Mouse (Mus musculus) embryonic facial prominence, embryonic 14.5 days (tissue): ENCODE results near the gene Ccdc149. TPM values are rescaled to one million over a fixed set of nuclear protein-coding genes. Genes with fewer than 3 reads are reported as not detected.

Experiments used
- ATAC-seq: fragments of 200-750 bp; cut with Nextera tagmentation; 2 replicates; pipeline ENCODE4 v1.8.0; 2017; ENCODE audit warnings: low read depth, moderate number of reproducible peaks, moderate TSS enrichment
- DNase-seq: peaks from one replicate; pipeline ENCODE4 v3.0.0-alpha.2; 2015; ENCODE audit warnings: low spot score
- H3K27ac ChIP-seq: fragments of 300-500 bp; sonication (generic); replicated peaks from 2 replicates; pipeline ENCODE4 v1.5.1; 2014; ENCODE audit warnings: low read depth, mild to moderate bottlenecking, low read length, moderate library complexity
- H3K27me3 ChIP-seq: fragments of 300-500 bp; sonication (generic); replicated peaks from 2 replicates; pipeline ENCODE4 v1.6.1; 2014; ENCODE audit warnings: low read length; ENCODE audit not compliant: control insufficient read depth, insufficient read depth
- H3K36me3 ChIP-seq: fragments of 300-500 bp; sonication (generic); 2 replicates; pipeline ENCODE4 v1.6.1; 2014; ENCODE audit warnings: low read length, mixed read lengths; ENCODE audit not compliant: control insufficient read depth, insufficient read depth
- H3K4me1 ChIP-seq: fragments of 300-500 bp; sonication (generic); 2 replicates; pipeline ENCODE4 v1.6.1; 2014; ENCODE audit warnings: antibody characterized with exemption, low read length; ENCODE audit not compliant: control insufficient read depth, insufficient read depth
- H3K4me2 ChIP-seq: fragments of 300-500 bp; sonication (generic); 2 replicates; pipeline ENCODE4 v1.6.1; 2014; ENCODE audit warnings: low read depth, mild to moderate bottlenecking, low read length, moderate library complexity, mixed read lengths
- H3K4me3 ChIP-seq: fragments of 300-500 bp; sonication (generic); 2 replicates; pipeline ENCODE4 v1.5.1; 2014; ENCODE audit warnings: low read depth, mild to moderate bottlenecking, low read length
- H3K9ac ChIP-seq: fragments of 300-500 bp; sonication (generic); 2 replicates; pipeline ENCODE4 v1.6.1; 2014; ENCODE audit warnings: low read depth, mild to moderate bottlenecking, low read length, moderate library complexity, mixed read lengths
- H3K9me3 ChIP-seq: fragments of 300-500 bp; sonication (generic); 2 replicates; pipeline ENCODE4 v1.6.1; 2016; ENCODE audit warnings: low read length; ENCODE audit not compliant: control insufficient read depth
- WGBS: fragments of 180-500 bp; shearing (Covaris S2); extraction: QIAGEN DNeasy Blood & Tissue Kit; methylation state at CpG from one replicate; pipeline ENCODE4 v1.1.7; 2014; 5-methylcytosine and 5-hydroxymethylcytosine counted together
- polyA plus RNA-seq: library from polyadenylated mRNA; unstranded; fragments of >200 nt; fragmentation: Nextera tagmentation; extraction: Ambion mirVana; gene quantifications from 2 replicates; pipeline ENCODE4 v1.2.1, GENCODE M21; 2014

Gene Ccdc149
- polyA plus RNA-seq, 1 experiment from 2014 or later: 3.3 TPM

- H3K36me3 ChIP-seq: no peaks in the 10 kb centered on the region
- no peak for ATAC-seq
- no peak overlapping the region for H3K4me3 ChIP-seq
- no peak overlapping the region for H3K27ac ChIP-seq
- DNase-seq: no peak
- 82% methylated on average over 8 of the region's 8 CpGs for WGBS
- no peaks in the 10 kb centered on the region for H3K27me3 ChIP-seq
- no peaks in the 10 kb centered on the region for H3K9me3 ChIP-seq
- H3K4me1 ChIP-seq: no peaks in the 10 kb centered on the region
- H3K4me2 ChIP-seq: no peak overlapping the region
- no peak overlapping the region for H3K9ac ChIP-seq
These were observed 88.5 kb downstream of the Ccdc149 start for GRCm38 (mm10) chr5:52382837-52383236.

GRCm38 (mm10) chr5:52375847-52376246 is 95.5 kb downstream of the Ccdc149 start:
- H3K27ac ChIP-seq: no peak overlapping the region
- no peak overlapping the region for H3K9ac ChIP-seq
- DNase-seq (no peak), ATAC-seq (no peak)
- H3K4me3 ChIP-seq: no peak overlapping the region
- no peaks in the 10 kb centered on the region for H3K36me3 ChIP-seq
- WGBS: 83% methylated on average over 9 of the region's 9 CpGs
- no peaks in the 10 kb centered on the region for H3K27me3 ChIP-seq
- H3K9me3 ChIP-seq: no peaks in the 10 kb centered on the region
- no peaks in the 10 kb centered on the region for H3K4me1 ChIP-seq
- H3K4me2 ChIP-seq: no peak overlapping the region

GRCm38 (mm10) chr5:52370901-52371300 is 100.4 kb downstream of the Ccdc149 start:
- ATAC-seq (no peak), DNase-seq (no peak)
- Histone ChIP-seq H3K9me3 (no peaks in the 10 kb centered on the region), H3K9ac (no peak overlapping the region), H3K36me3 (no peaks in the 10 kb centered on the region), H3K4me2 (no peak overlapping the region), H3K4me3 (no peak overlapping the region), H3K27me3 (no peaks in the 10 kb centered on the region), H3K4me1 (no peaks in the 10 kb centered on the region), H3K27ac (no peak overlapping the region)
- 77% methylated on average over 6 of the region's 6 CpGs for WGBS

- ATAC-seq (0 out of 2 replicates have a peak, but pooled peaks have one; percentile 24), DNase-seq (no peak)
- peak overlapping the region; percentile 49 for H3K4me2 ChIP-seq
- no peaks in the 10 kb centered on the region for H3K9me3 ChIP-seq
- H3K36me3 ChIP-seq: no peaks in the 10 kb centered on the region
- peak overlapping the region; percentile 13 for H3K4me3 ChIP-seq
- peak overlapping the region; percentile 53; the same call in 1 of the 2 replicates for H3K9ac ChIP-seq
- H3K4me1 ChIP-seq: peaks cover 8% of the 10 kb centered on the region
- no peaks in the 10 kb centered on the region for H3K27me3 ChIP-seq
- 60% methylated on average over 36 of the region's 63 CpGs for WGBS
- H3K27ac ChIP-seq: no peak overlapping the region
These were observed 103.2 kb downstream of the Ccdc149 start for GRCm38 (mm10) chr5:52367866-52368840.

- DNase-seq: no peak
- Histone ChIP-seq H3K27ac (no peak overlapping the region), H3K27me3 (no peaks in the 10 kb centered on the region), H3K4me1 (peaks cover 11% of the 10 kb centered on the region), H3K4me3 (no peak overlapping the region), H3K9me3 (no peaks in the 10 kb centered on the region), H3K4me2 (no peak overlapping the region), H3K9ac (no peak overlapping the region), H3K36me3 (no peaks in the 10 kb centered on the region)
- ATAC-seq: no peak
- WGBS: 72% methylated on average over 2 of the region's 2 CpGs
These were observed 104.7 kb downstream of the Ccdc149 start for GRCm38 (mm10) chr5:52366661-52367060.

- H3K4me2 ChIP-seq: no peak overlapping the region
- no peaks in the 10 kb centered on the region for H3K9me3 ChIP-seq
- H3K27me3 ChIP-seq: no peaks in the 10 kb centered on the region
- DNase-seq (no peak), ATAC-seq (no peak)
- no peak overlapping the region for H3K4me3 ChIP-seq
- H3K4me1 ChIP-seq: peaks cover 11% of the 10 kb centered on the region
- no peaks in the 10 kb centered on the region for H3K36me3 ChIP-seq
- H3K9ac ChIP-seq: no peak overlapping the region
- WGBS: 88% methylated on average over 5 of the region's 5 CpGs
- no peak overlapping the region for H3K27ac ChIP-seq
These were observed 105.4 kb downstream of the Ccdc149 start for GRCm38 (mm10) chr5:52365930-52366329.

GRCm38 (mm10) chr5:52364521-52364920 is 106.8 kb downstream of the Ccdc149 start:
- Histone ChIP-seq H3K4me2 (no peak overlapping the region), H3K9ac (no peak overlapping the region), H3K36me3 (no peaks in the 10 kb centered on the region), H3K4me1 (peaks cover 21% of the 10 kb centered on the region), H3K9me3 (no peaks in the 10 kb centered on the region), H3K4me3 (no peak overlapping the region), H3K27me3 (no peaks in the 10 kb centered on the region; the same call in 1 of the 2 replicates), H3K27ac (no peak overlapping the region)
- ATAC-seq (no peak), DNase-seq (no peak)
- 49% methylated on average over 5 of the region's 5 CpGs for WGBS

GRCm38 (mm10) chr5:52363468-52364150 is 107.7 kb downstream of the Ccdc149 start, which contains the start of gene Sod3:
Sod3 (plus strand) TSS chr5:52363791.
- Histone ChIP-seq H3K4me1 (peaks cover 21% of the 10 kb centered on the region), H3K4me3 (no peak within 1 kb of the TSS), H3K27me3 (no peaks in the 10 kb centered on the region; the same call in 1 of the 2 replicates), H3K4me2 (no peak within 1 kb of the TSS), H3K9me3 (no peaks in the 10 kb centered on the region), H3K9ac (no peak within 1 kb of the TSS), H3K36me3 (no peaks in the 10 kb centered on the region), H3K27ac (no peak within 1 kb of the TSS)
- 23% methylated on average over 11 of the region's 11 CpGs for WGBS
- DNase-seq: no peak
- no peak for ATAC-seq
